Mouse (Mus musculus) cerebellum, adult (tissue): ENCODE measurements around the gene Akt1s1.

ENCODE experiments used
- ATAC-seq: cut with Nextera tagmentation; 2 replicates; pipeline ENCODE4 v1.9.2; 2017; ENCODE audit warnings: mild to moderate bottlenecking, moderate library complexity, mixed read lengths; ENCODE audit not compliant: insufficient number of reproducible peaks, low FRiP score, low TSS enrichment

The Akt1s1 gene

GRCm38 (mm10) chr7:44848561-44849415 is at the start of gene Akt1s1, which contains the start of gene Tbc1d17:
Gene Akt1s1 (plus strand): TSS chr7:44848991.
Gene Tbc1d17 (minus strand): TSS chr7:44849079.
- ATAC-seq, result peak; percentile 74

GRCm38 (mm10) chr7:44808927-44809326 is 39.9 kb upstream of the Akt1s1 start:
- no peak for ATAC-seq

- no peak for ATAC-seq
These were observed 39.3 kb upstream of the Akt1s1 start for GRCm38 (mm10) chr7:44809466-44809865.

- ATAC-seq, result no peak
These were observed 38.4 kb upstream of the Akt1s1 start for GRCm38 (mm10) chr7:44810365-44810764.

GRCm38 (mm10) chr7:44810819-44811557 is 37.8 kb upstream of the Akt1s1 start:
- no peak for ATAC-seq

GRCm38 (mm10) chr7:44812651-44813325 is 36.0 kb upstream of the Akt1s1 start:
- ATAC-seq, result no peak

- ATAC-seq, result no peak
These were observed 34.8 kb upstream of the Akt1s1 start for GRCm38 (mm10) chr7:44813985-44814384.

- no peak for ATAC-seq
These were observed 34.4 kb upstream of the Akt1s1 start for GRCm38 (mm10) chr7:44814423-44814822.

GRCm38 (mm10) chr7:44814952-44815553 is 33.7 kb upstream of the Akt1s1 start:
- no peak for ATAC-seq

- ATAC-seq, result peak; percentile 87
These were observed 32.9 kb upstream of the Akt1s1 start, which contains the start of the genes Nup62 and Il4i1 for GRCm38 (mm10) chr7:44815721-44816469. Gene Nup62 (plus strand): TSS chr7:44816088. Gene Il4i1 (plus strand): TSS chr7:44816387.

GRCm38 (mm10) chr7:44816470-44817021 is 32.2 kb upstream of the Akt1s1 start, which contains the start of gene Atf5:
Gene Atf5 (minus strand): TSS chr7:44816658.
- ATAC-seq, result no peak

DNA sequence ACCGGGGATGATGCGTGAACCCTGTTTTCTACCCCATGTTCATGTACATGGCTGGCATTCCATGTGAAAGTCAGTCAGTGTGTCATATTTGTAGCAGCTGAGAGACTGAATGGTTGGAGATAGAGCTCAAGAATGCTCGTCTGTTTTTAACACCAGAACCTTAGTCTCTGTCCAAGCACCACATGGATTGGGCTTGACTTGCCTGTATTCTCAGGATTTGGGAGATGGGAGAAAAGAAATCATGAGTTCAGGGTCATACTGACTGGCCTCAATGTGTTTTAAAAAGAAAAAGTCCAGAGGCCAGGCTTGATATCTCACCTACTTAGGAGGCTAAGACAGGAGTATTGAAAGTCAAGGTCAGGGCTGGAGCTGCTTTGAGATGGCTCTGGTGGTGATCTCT is 31.4 kb upstream of the Akt1s1 start:
- ATAC-seq, result no peak

- ATAC-seq, result no peak
These were observed 30.6 kb upstream of the Akt1s1 start for GRCm38 (mm10) chr7:44818164-44818563.

- ATAC-seq, result no peak
These were observed 30.0 kb upstream of the Akt1s1 start for GRCm38 (mm10) chr7:44818751-44819235.

DNA sequence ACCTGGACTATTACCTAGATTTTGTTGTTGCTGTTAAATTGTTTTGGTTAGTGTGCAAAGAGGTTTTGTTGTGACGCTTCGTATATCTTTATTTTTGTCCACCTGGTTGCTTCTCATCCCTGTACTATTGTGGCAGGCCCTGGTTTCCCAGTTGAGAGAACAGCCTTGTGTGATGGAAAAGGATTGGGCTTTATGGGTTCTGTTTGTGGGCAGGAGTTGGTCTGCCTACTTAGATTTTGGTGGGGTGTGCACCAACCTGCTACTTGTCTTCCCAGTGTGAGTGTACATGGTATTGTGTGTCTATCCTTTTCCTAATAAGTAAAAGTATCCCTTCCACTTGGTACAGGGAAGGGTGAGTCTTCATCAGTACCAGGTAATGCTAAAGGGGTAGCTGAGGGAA is 29.4 kb upstream of the Akt1s1 start:
- ATAC-seq, result no peak

DNA sequence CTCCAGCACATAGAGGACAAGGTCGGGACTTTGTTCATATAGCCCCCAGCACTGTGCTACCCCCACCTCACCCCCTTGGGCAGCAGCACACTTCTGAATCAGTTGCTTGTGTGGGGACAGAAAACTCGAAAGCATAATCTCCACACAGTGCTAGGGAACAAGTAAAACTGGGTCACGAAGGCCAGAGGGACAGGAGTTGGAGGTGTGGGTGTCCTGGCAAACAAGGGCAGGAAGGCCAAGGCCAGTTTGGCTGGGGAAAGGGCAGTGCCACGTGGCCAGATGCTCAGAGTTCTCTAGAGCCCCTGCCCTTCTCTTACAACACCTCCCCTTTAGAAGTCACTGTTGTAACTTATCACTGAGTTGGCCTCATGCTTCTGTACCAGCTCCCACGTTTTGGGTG is 28.9 kb upstream of the Akt1s1 start:
- no peak for ATAC-seq

- ATAC-seq, result no peak
These were observed 28.3 kb upstream of the Akt1s1 start for GRCm38 (mm10) chr7:44820525-44820924.

DNA sequence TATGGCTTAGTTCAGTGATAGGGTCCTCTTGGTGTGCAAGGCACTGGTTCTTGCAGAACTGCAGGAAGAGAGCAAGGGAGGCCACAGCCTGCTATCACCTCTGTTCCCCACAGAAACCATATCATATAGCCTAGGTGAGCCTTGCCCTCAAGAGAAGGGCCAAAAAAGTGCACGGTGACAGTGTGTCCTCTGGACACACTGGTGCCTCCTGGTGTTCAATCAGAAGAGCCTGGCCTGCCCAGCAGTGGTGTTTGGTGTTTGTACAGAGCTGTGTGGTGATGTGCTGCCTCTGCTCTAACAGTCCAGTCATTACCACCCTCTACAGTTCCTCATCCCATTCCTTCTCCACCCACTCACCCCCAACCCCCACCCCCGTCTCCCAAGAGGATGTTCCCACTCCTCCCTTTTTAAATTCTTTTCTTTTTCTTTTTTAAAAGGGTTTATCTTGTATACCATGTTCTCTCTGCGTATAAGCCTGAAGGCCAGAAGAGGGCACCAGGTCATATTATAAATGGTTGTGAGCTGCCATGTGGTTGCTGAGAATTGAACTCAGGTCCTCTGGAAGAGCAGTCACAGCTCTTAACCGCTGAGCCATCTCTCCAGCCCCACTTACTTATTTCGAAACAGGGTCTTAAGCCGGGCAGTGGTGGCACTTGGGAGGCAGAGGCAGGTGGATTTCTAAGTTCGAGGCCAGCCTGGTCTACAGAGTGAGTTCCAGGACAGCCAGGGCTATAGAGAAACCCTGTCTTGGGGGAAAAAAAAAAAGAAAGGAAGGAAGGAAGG is 26.9 kb upstream of the Akt1s1 start:
- ATAC-seq, result no peak
